Mouse (Mus musculus): ENCODE results near the gene Gm26558. TPM values are rescaled to one million over a fixed set of nuclear protein-coding genes. Genes with fewer than 3 reads are reported as not detected.

Gene Gm26558
- polyA plus RNA-seq, 1 experiment from 2014 or later = 3.0 TPM

DNA sequence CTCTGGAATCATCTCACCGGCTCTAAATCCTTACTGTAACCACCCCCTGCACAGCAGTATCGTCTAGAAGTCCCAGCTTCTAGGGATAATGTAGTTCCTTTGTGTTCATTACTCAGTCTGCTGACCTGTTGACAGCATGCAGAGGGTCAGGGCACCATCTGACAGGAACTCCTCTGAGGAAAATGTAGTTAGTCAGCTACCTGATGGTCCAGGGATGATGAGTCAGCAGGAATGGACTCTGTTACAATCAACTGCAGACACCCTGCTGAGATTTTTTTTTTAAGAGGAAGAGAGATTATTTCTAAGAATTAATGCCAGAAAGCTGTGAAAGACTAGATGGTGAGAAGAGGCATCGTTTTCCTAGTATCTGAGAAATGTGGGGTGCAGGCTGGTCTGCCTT lies 45.3 kb downstream of the Gm26558 start:
- no peak for ATAC-seq (replicated peaks; ENCODE audit: extremely low read depth, insufficient read depth, low FRiP score)
- Histone ChIP-seq H3K9ac (ENCODE audit: low read length) (no peak overlapping the region), H3K4me2 (ENCODE audit: low read depth, low read length) (no peak overlapping the region), H3K27ac (ENCODE audit: low read length) (no peak overlapping the region), H3K4me1 (ENCODE audit: control insufficient read depth, insufficient read depth, low read length) (no peaks in the 10 kb centered on the region), H3K9me3 (replicated peaks; ENCODE audit: control insufficient read depth, low read length) (no peaks in the 10 kb centered on the region), H3K36me3 (ENCODE audit: control insufficient read depth, insufficient read depth) (no peaks in the 10 kb centered on the region), H3K4me3 (ENCODE audit: low read length) (no peak overlapping the region), H3K27me3 (ENCODE audit: control insufficient read depth, insufficient read depth, low read length) (no peaks in the 10 kb centered on the region)
- 50% methylated on average over 3 of the region's 3 CpGs for whole genome bisulfite sequencing

- H3K4me2 ChIP-seq (ENCODE audit: low read depth, low read length) = no peak overlapping the region
- H3K36me3 ChIP-seq (ENCODE audit: control insufficient read depth, insufficient read depth) = no peaks in the 10 kb centered on the region
- H3K27ac ChIP-seq (ENCODE audit: low read length) = no peak overlapping the region
- H3K4me1 ChIP-seq (ENCODE audit: control insufficient read depth, insufficient read depth, low read length) = no peaks in the 10 kb centered on the region
- no peak overlapping the region for H3K9ac ChIP-seq (ENCODE audit: low read length)
- H3K9me3 ChIP-seq (replicated peaks; ENCODE audit: control insufficient read depth, low read length) = no peaks in the 10 kb centered on the region
- H3K27me3 ChIP-seq (ENCODE audit: control insufficient read depth, insufficient read depth, low read length) = no peaks in the 10 kb centered on the region
- no peak overlapping the region for H3K4me3 ChIP-seq (ENCODE audit: low read length)
- WGBS = 70% methylated on average over 2 of the region's 2 CpGs
- ATAC-seq (replicated peaks; ENCODE audit: extremely low read depth, insufficient read depth, low FRiP score) = no peak
These were observed 45.8 kb downstream of the Gm26558 start for GRCm38 (mm10) chr2:70616076-70616475.

DNA sequence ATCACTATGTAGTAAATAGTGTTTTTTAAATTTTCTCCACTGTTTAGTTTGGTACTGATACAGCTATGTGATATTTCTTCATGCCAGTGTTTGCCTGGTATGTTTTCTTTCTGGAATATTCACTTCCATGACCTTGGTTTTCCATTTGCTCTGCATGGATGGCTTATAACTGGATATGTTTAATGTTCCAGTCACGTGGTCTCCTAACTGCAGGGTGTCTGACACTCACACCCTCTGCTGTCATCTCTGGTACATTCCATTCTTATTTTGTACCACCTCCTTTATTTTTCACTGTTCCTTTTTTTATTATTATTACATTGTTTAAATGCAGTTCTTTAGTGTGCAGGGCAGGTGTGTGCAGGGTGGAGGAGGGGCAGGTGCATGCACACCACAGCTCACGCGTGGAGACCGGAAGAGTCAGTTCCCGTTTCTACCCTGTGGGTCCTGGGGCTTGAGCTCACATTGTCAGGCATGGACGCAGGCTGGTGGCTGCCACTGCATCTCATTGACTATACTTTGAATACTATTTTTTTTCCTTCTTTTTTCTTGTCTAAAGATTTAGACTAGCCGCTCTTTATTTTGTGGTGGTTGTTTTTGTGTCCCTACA lies 47.1 kb downstream of the Gm26558 start:
- WGBS = 73% methylated on average over 7 of the region's 7 CpGs
- no peak for ATAC-seq (replicated peaks; ENCODE audit: extremely low read depth, insufficient read depth, low FRiP score)
- Histone ChIP-seq H3K27ac (ENCODE audit: low read length) (no peak overlapping the region), H3K9ac (ENCODE audit: low read length) (no peak overlapping the region), H3K4me2 (ENCODE audit: low read depth, low read length) (no peak overlapping the region), H3K9me3 (replicated peaks; ENCODE audit: control insufficient read depth, low read length) (no peaks in the 10 kb centered on the region), H3K27me3 (ENCODE audit: control insufficient read depth, insufficient read depth, low read length) (no peaks in the 10 kb centered on the region), H3K4me1 (ENCODE audit: control insufficient read depth, insufficient read depth, low read length) (no peaks in the 10 kb centered on the region), H3K36me3 (ENCODE audit: control insufficient read depth, insufficient read depth) (no peaks in the 10 kb centered on the region), H3K4me3 (ENCODE audit: low read length) (no peak overlapping the region)

Other genes with a start within 250 kb of the Gm26558 start
- gene Sp5, start 187.2 kb downstream of the Gm26558 start, polyA plus RNA-seq (2015; fragmentation: Nextera tagmentation; extraction: Ambion mirVana) = 0.17 and 0.74 TPM in 2 replicates
- gene Erich2, start 153.3 kb downstream of the Gm26558 start, polyA plus RNA-seq (2015; fragmentation: Nextera tagmentation; extraction: Ambion mirVana) = 0.97 and 2.1 TPM in 2 replicates
- gene Gad1, start 109.0 kb downstream of the Gm26558 start, polyA plus RNA-seq (2015; fragmentation: Nextera tagmentation; extraction: Ambion mirVana) = 0.25 and 0.41 TPM in 2 replicates
- gene Gorasp2, start 532 bp downstream of the Gm26558 start, polyA plus RNA-seq (2015; fragmentation: Nextera tagmentation; extraction: Ambion mirVana) = 128 and 131 TPM in 2 replicates
- 19.4 and 19.7 TPM in 2 replicates for gene Tlk1, start 163.6 kb upstream of the Gm26558 start, polyA plus RNA-seq (2015; fragmentation: Nextera tagmentation; extraction: Ambion mirVana)

Measured in heart, embryonic 16.5 days (tissue).